Mouse (Mus musculus): Measurements from ENCODE around the gene Dpy30. TPM values are rescaled to one million over a fixed set of nuclear protein-coding genes. Genes with fewer than 3 reads are reported as not detected.
A peak's percentile ranks its signal among the peaks of the same experiment; 100 is the strongest.

Dpy30 gene
- polyA plus RNA-seq (2012; rRNA removed) (71.4 and 104 TPM in 2 replicates), polyA plus RNA-seq (2014; fragmentation: Nextera tagmentation; extraction: Ambion mirVana) (145 and 149 TPM in 2 replicates)

GRCm38 (mm10) chr17:74323844-74324243, at the start of gene Dpy30:
Dpy30 (minus strand) TSS chr17:74323944.
- TF ChIP-seq CTCF (IDR thresholded peaks at IDR 0.05; ENCODE audit: low read depth) (no peak), EP300 (IDR thresholded peaks at IDR 0.05; ENCODE audit: low read depth) (no peak)
- no peak for DNase-seq (ENCODE audit: low read depth in 3 of 3, low spot score in 3 of 3)
- no peak within 1 kb of the TSS for H3K4me3 ChIP-seq (ENCODE audit: insufficient read depth in 1 of 2, low read depth in 2 of 2, low read length in 2 of 2)
- no peak within 1 kb of the TSS for H3K9ac ChIP-seq (replicated peaks)
- ATAC-seq (ENCODE audit: insufficient read depth) = no peak
- no peaks in the 10 kb centered on the region for H3K9me3 ChIP-seq (ENCODE audit: control insufficient read depth, low read length)
- no peak within 1 kb of the TSS for H3K27ac ChIP-seq
- no peaks in the 10 kb centered on the region for H3K36me3 ChIP-seq (replicated peaks; ENCODE audit: control insufficient read depth, insufficient read depth, low read depth)
- WGBS (ENCODE audit: insufficient replicate concordance) = 66% methylated on average over 2 of the region's 2 CpGs
- H3K27me3 ChIP-seq (ENCODE audit: control insufficient read depth, insufficient read depth, low read length) = no peaks in the 10 kb centered on the region
- no peak within 1 kb of the TSS for H3K4me2 ChIP-seq (ENCODE audit: low read depth)
- no peaks in the 10 kb centered on the region for H3K4me1 ChIP-seq (replicated peaks; ENCODE audit: control insufficient read depth in 2 of 2, insufficient read depth in 2 of 2, low read length in 1 of 2)

DNA sequence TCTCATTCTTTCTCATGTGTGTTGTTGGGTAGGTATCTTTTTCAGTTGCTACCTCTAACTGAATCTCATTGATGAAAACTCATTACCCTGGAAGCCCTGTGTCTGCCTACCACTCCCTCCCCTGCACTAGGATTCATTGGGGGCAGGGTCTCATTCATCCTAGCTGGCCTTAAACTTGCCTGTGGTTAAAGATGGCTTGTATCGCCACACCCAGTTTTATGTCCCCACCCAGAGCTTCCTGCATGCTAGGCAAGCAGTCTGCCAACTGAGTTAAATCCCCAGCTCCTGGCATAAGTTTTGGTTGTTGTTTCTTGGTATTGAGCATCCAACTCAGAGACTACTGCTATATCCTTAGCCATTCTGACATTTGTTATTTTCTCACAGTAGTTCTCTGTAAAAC, 39.8 kb upstream of the Dpy30 start:
- Histone ChIP-seq H3K9me3 (ENCODE audit: control insufficient read depth, low read length) (no peaks in the 10 kb centered on the region), H3K4me3 (ENCODE audit: insufficient read depth in 1 of 2, low read depth in 2 of 2, low read length in 2 of 2) (no peak overlapping the region), H3K4me2 (ENCODE audit: low read depth) (no peak overlapping the region), H3K27me3 (ENCODE audit: control insufficient read depth, insufficient read depth, low read length) (no peaks in the 10 kb centered on the region), H3K9ac (replicated peaks) (no peak overlapping the region), H3K4me1 (replicated peaks; ENCODE audit: control insufficient read depth in 2 of 2, insufficient read depth in 2 of 2, low read length in 1 of 2) (peaks cover 0 to 3% of the 10 kb centered on the region in 2 experiments; a peak in 1 of 4 replicates), H3K36me3 (replicated peaks; ENCODE audit: control insufficient read depth, insufficient read depth, low read depth) (peaks cover 2% of the 10 kb centered on the region; the same call in 1 of the 2 replicates), H3K27ac (no peak overlapping the region)
- no peak for TF ChIP-seq CTCF (IDR thresholded peaks at IDR 0.05; ENCODE audit: low read depth)
- no peak for TF ChIP-seq EP300 (IDR thresholded peaks at IDR 0.05; ENCODE audit: low read depth)
- no peak for DNase-seq (ENCODE audit: low read depth in 3 of 3, low spot score in 3 of 3)
- no peak for ATAC-seq (ENCODE audit: insufficient read depth)
- 4% methylated on average over 1 of the region's 1 CpGs for WGBS (ENCODE audit: insufficient replicate concordance)

DNA sequence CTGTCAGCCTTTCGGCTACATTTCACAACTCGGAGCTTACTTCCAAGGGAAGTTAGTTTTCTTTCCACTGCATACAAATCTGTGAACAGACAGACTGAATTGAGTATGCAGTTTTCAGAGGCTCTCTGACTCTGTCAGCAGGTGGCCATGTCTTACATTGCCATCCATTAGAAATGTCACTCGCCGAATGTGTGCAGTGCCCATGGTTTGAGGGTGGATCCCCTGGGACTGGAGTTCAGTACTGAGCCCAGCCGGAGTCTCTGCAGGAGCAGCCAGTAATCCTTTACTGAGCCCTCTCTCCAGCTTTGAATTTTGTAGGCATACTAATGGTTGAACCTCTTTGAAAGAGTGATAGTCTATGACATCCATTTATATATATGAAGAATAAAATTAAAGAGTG, 17.4 kb upstream of the Dpy30 start:
- Histone ChIP-seq H3K4me2 (ENCODE audit: low read depth) (peak overlapping the region; percentile 3; the same call in 1 of the 2 replicates), H3K27ac (no peak overlapping the region), H3K4me3 (ENCODE audit: insufficient read depth in 1 of 2, low read depth in 2 of 2, low read length in 2 of 2) (no peak overlapping the region), H3K9me3 (ENCODE audit: control insufficient read depth, low read length) (no peaks in the 10 kb centered on the region), H3K9ac (replicated peaks) (no peak overlapping the region), H3K36me3 (replicated peaks; ENCODE audit: control insufficient read depth, insufficient read depth, low read depth) (no peaks in the 10 kb centered on the region), H3K27me3 (ENCODE audit: control insufficient read depth, insufficient read depth, low read length) (no peaks in the 10 kb centered on the region), H3K4me1 (replicated peaks; ENCODE audit: control insufficient read depth in 2 of 2, insufficient read depth in 2 of 2, low read length in 1 of 2) (peaks cover 12 to 20% of the 10 kb centered on the region in 2 experiments)
- TF ChIP-seq EP300 (IDR thresholded peaks at IDR 0.05; ENCODE audit: low read depth) (no peak), CTCF (IDR thresholded peaks at IDR 0.05; ENCODE audit: low read depth) (no peak)
- no peak for DNase-seq (ENCODE audit: low read depth in 3 of 3, low spot score in 3 of 3)
- ATAC-seq (ENCODE audit: insufficient read depth) = no peak
- WGBS (ENCODE audit: insufficient replicate concordance) = 70% methylated on average over 5 of the region's 5 CpGs

- DNase-seq (ENCODE audit: low read depth in 3 of 3, low spot score in 3 of 3) (peak; percentile 44 to 60 (median 54)), ATAC-seq (ENCODE audit: insufficient read depth) (peak; percentile 89)
- no peak for TF ChIP-seq EP300 (IDR thresholded peaks at IDR 0.05; ENCODE audit: low read depth)
- no peak for TF ChIP-seq CTCF (IDR thresholded peaks at IDR 0.05; ENCODE audit: low read depth)
- H3K4me2 ChIP-seq (ENCODE audit: low read depth) = peak within 1 kb of the TSS; percentile 84
- no peaks in the 10 kb centered on the region for H3K36me3 ChIP-seq (replicated peaks; ENCODE audit: control insufficient read depth, insufficient read depth, low read depth)
- peak within 1 kb of the TSS; percentile 81 for H3K27ac ChIP-seq
- H3K4me3 ChIP-seq (ENCODE audit: insufficient read depth in 1 of 2, low read depth in 2 of 2, low read length in 2 of 2) = peak within 1 kb of the TSS; percentile 68 to 86
- H3K9me3 ChIP-seq (ENCODE audit: control insufficient read depth, low read length) = no peaks in the 10 kb centered on the region
- peak within 1 kb of the TSS; percentile 82 for H3K9ac ChIP-seq (replicated peaks)
- peaks cover 12 to 20% of the 10 kb centered on the region in 2 experiments for H3K4me1 ChIP-seq (replicated peaks; ENCODE audit: control insufficient read depth in 2 of 2, insufficient read depth in 2 of 2, low read length in 1 of 2)
- H3K27me3 ChIP-seq (ENCODE audit: control insufficient read depth, insufficient read depth, low read length) = no peaks in the 10 kb centered on the region
- WGBS (ENCODE audit: insufficient replicate concordance) = 0% methylated on average over 74 of the region's 90 CpGs
Observed at GRCm38 (mm10) chr17:74338937-74339804, 15.4 kb upstream of the Dpy30 start, which contains the start of gene Spast. Spast (plus strand) TSS chr17:74338987.

Data from liver, embryonic 14.5 days (tissue).